Mouse (Mus musculus) brain, adult 2 months (tissue): ENCODE measurements around the gene Zbed5.
"Not testable (repeated sequence)": the region's sequence is repeated elsewhere in the genome, so short reads cannot be mapped to it uniquely, and the experiment has no call there.

Experiments
- DNase-seq: peaks from one replicate; pipeline ENCODE4 v3.0.0; 2011; ENCODE audit warnings: low read depth, low spot score

The Zbed5 gene

GRCm38 (mm10) chr5:129908242-129908965, 12.9 kb downstream of the Zbed5 start, which contains the start of gene Nupr1l:
Gene Nupr1l (plus strand): TSS chr5:129908540.
- peak; percentile 94 for DNase-seq

GRCm38 (mm10) chr5:129909147-129909546, 13.6 kb downstream of the Zbed5 start:
- no peak for DNase-seq

GRCm38 (mm10) chr5:129909591-129909990, 14.1 kb downstream of the Zbed5 start:
- DNase-seq, result no peak

GRCm38 (mm10) chr5:129914024-129914423, 18.5 kb downstream of the Zbed5 start:
- DNase-seq, result peak; percentile 48

- DNase-seq, result not testable (repeated sequence)
Measured at GRCm38 (mm10) chr5:129915491-129915890, 20.0 kb downstream of the Zbed5 start.

- DNase-seq, result no peak
Measured at GRCm38 (mm10) chr5:129918065-129918651, 22.6 kb downstream of the Zbed5 start.

GRCm38 (mm10) chr5:129918752-129919151, 23.2 kb downstream of the Zbed5 start:
- DNase-seq, result no peak

- DNase-seq, result no peak
Measured at GRCm38 (mm10) chr5:129919320-129919719, 23.8 kb downstream of the Zbed5 start.

- no peak for DNase-seq
Measured at GRCm38 (mm10) chr5:129921972-129922371, 26.4 kb downstream of the Zbed5 start.

- DNase-seq, result no peak
Measured at GRCm38 (mm10) chr5:129924820-129925452, 29.4 kb downstream of the Zbed5 start.

GRCm38 (mm10) chr5:129925933-129926332, 30.4 kb downstream of the Zbed5 start:
- no peak for DNase-seq

- DNase-seq, result no peak
Measured at GRCm38 (mm10) chr5:129929924-129930855, 34.7 kb downstream of the Zbed5 start.

- DNase-seq, result no peak
Measured at GRCm38 (mm10) chr5:129936941-129937340, 41.4 kb downstream of the Zbed5 start.

GRCm38 (mm10) chr5:129940281-129940680, 44.8 kb downstream of the Zbed5 start:
- DNase-seq, result no peak

- DNase-seq, result no peak
Measured at GRCm38 (mm10) chr5:129940736-129941494, 45.4 kb downstream of the Zbed5 start.

GRCm38 (mm10) chr5:129941495-129942045, 46.0 kb downstream of the Zbed5 start, which contains the start of gene Vkorc1l1:
Gene Vkorc1l1 (plus strand): TSS chr5:129941970.
- peak; percentile 100 for DNase-seq

GRCm38 (mm10) chr5:129942073-129942939, 46.8 kb downstream of the Zbed5 start:
- peak; percentile 21 for DNase-seq

- no peak for DNase-seq
Measured at GRCm38 (mm10) chr5:129943402-129943801, 47.9 kb downstream of the Zbed5 start.

- no peak for DNase-seq
Measured at GRCm38 (mm10) chr5:129947528-129948033, 52.1 kb downstream of the Zbed5 start.
